Mouse (Mus musculus) erythroblast, adult 5-6 weeks (primary cell): Measurements from ENCODE around the gene Nuf2. TPM values are rescaled to one million over a fixed set of nuclear protein-coding genes. Genes with fewer than 3 reads are reported as not detected.

Source experiments
- ATAC-seq: replicated peaks from 2 replicates; pipeline ENCODE4 v1.8.0; 2016; ENCODE audit warnings: moderate number of reproducible peaks, mild to moderate bottlenecking, moderate TSS enrichment, inconsistent platforms; ENCODE audit not compliant: poor library complexity, low FRiP score, severe bottlenecking
- total RNA-seq, 2 experiments: library from RNA; stranded (forward) in 1 of 2; stranded (reverse) in 1 of 2; fragments of 150-400 nt in 1 of 2; fragments of 200-764, 138-1000 nt in 1 of 2; gene quantifications; 2 replicates each; pipeline versions ENCODE4 v1.2.3 to v1.2.4; 2015 to 2017; ENCODE audit warnings: low replicate concordance in 2 of 2

Gene Nuf2
- total RNA-seq, 2 experiments from 2014 or later: 53.4 to 79.2 TPM

DNA sequence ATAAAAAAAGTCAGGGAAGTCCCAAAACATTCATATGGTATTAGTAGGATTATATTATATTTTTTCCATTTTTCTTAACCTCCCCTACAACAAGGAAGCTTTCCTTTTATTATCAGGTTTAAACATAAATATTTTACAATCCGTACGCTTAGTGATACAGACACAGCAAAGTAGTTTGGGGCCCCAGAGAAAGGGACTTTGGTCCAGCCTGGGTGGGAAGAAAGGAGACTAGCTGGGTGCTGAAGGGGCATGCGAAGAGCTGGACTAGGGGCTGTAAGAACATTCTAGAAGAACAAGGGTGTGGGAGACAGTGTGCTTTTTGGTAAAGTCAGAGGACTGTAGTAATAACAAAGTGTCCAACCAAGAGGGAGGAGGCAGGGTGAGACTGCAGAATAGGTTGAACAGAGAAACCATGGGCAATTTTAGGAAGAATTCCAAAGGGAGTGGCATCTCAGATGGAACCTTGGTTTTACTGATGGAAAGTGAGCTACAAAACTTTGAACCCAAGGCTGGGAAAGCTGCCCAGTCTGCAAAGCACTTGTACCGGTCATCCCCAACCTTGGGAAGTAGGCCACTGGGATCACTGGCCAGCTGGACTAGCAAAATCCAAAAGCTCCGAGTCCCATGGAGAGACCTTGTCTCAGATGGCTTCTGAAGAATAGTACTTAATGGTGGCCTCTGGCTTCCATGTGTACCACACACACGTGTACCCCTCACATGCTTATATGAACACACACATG is 48.5 kb downstream of the Nuf2 start:
- no peak for ATAC-seq

DNA sequence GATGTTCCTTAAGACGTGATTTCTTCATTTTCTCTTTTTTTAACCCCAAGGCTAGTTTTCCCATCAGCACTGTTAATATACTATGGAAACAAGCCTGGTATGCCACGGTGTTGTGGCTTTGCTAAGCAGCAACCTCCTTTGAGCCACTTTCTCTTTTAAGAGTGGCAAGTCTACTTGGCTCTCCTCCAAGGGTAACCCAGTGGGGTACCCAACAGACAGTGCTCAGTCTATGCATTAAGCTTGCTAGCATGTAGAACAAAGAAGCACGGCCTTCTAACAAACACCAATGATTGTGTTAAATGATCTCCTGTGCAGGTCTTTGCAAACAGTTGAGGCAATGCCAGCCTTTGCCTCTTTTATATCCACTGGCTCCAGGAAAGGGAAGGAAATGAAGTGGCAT is 60.1 kb downstream of the Nuf2 start:
- no peak for ATAC-seq

DNA sequence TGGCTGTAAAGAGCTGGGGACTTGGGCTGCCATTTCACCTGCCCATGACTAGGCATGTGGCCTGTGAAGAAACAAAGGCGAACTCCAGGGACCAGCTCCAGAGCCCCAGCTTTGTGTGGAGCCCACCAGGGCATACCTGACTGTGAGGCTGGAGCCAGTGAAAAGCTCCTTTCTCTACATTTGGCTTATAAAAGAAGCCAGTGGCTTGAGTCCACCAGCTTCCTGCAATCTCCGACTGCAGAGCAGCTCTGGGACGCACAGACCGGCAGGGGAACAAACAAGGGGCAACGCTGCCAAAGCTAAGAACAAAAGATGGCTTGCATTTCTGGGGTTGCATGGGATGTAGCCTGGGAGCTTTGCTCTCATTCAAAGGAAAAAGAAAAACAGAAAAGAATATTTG is 63.5 kb downstream of the Nuf2 start:
- ATAC-seq: no peak

DNA sequence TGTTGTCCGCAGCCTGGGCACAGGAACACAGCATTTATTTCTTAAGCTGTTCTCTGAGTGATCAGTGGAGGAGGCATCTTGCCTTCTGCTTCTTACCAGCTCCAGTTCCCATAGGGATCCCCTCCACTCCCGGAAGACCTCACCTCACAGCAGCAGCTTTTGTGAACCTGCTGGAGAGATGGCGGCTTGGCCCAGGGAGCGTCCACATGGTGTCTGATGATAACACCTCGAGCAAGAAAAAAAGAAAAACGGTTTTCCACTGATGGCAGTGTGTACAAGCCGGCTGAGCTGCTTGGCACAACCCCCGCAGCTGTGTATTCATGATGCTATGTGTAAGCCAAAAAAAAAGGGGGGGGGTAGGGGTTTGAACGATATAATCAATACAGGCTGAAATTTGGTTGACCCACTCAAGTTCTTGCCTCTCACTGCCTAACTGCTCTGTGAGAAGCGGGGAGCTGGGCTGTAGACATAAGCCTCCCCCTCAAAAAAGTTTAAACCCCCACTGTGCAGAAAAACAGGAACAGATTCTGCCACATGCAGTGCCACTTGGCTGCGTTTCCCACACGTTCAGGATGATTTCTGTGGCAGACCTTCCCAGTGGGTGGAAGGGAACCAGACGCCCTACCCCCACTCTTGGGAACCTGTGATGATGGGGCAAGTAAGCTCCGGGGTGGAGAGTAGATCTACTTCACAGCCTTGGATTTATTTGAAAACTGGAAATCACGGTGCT is 68.7 kb downstream of the Nuf2 start:
- ATAC-seq: no peak

DNA sequence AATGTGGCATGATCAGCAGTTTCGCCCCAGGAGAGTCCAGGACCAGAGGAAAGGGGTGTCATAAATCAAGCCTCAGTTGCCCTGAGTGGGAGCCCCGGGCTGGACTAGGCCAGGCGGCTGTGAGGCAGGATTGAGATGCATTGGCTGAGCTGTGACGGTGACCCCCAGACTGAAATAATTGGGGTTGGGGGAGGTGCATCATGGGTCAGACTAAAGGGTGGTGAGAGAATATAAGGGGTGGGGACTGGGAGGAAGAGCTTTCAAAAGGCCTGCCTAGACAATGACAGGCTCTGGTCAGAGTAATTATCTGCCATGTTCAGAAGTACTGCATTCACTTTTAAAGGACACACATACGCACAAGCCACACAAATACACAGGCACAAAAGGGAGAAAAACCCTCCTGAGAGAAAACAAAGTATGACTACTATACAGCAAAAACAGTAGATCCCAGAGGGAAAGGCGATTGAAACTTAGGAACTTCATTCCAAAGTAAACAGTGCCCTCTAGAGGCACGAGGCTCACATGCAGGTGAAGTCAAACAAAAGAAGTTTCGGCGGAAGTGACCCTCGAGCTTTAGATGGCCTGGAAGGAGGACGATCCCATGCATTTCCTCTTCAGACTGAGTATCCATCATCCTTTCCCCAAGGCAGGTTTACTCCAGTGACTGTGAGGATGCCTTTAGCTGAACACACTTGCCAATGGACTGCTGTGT is 72.0 kb downstream of the Nuf2 start:
- no peak for ATAC-seq

Other genes with a start within 250 kb of the Nuf2 start
- not detected in 2 replicates for gene Rgs5, start 124.0 kb upstream of the Nuf2 start, total RNA-seq (2015; ENCODE audit: low replicate concordance)
- not detected in 2 replicates for gene Rgs5, start 124.0 kb upstream of the Nuf2 start, total RNA-seq (2017; ENCODE audit: low replicate concordance)
- gene Rgs4, start 216.2 kb upstream of the Nuf2 start, total RNA-seq (2015; ENCODE audit: low replicate concordance): not detected in 2 replicates
- not detected in 2 replicates for gene Rgs4, start 216.2 kb upstream of the Nuf2 start, total RNA-seq (2017; ENCODE audit: low replicate concordance)